Mouse (Mus musculus) kidney, postnatal 0 days (tissue): ENCODE results near the gene Alpl. TPM values are rescaled to one million over a fixed set of nuclear protein-coding genes. Genes with fewer than 3 reads are reported as not detected.
A peak's percentile ranks its signal among the peaks of the same experiment; 100 is the strongest.

Experiments
- ATAC-seq: fragments of 200-750 bp; cut with Nextera tagmentation; replicated peaks from 2 replicates; pipeline ENCODE4 v1.8.0; 2017; ENCODE audit warnings: low read depth, moderate number of reproducible peaks, moderate TSS enrichment, moderate library complexity; ENCODE audit not compliant: low FRiP score
- DNase-seq: peaks from one replicate; pipeline ENCODE4 v3.0.0-alpha.2; 2016; ENCODE audit warnings: low spot score
- H3K27ac ChIP-seq: fragments of 300-500 bp; sonication (generic); 2 replicates; pipeline ENCODE4 v1.5.1; 2014; ENCODE audit warnings: mild to moderate bottlenecking
- H3K27me3 ChIP-seq: fragments of 300-500 bp; sonication (generic); 2 replicates; pipeline ENCODE4 v1.6.1; 2014; ENCODE audit warnings: low read length, mixed read lengths; ENCODE audit not compliant: insufficient read depth
- H3K36me3 ChIP-seq: fragments of 300-500 bp; sonication (generic); 2 replicates; pipeline ENCODE4 v1.6.1; 2014; ENCODE audit warnings: low read length, mixed read lengths; ENCODE audit not compliant: insufficient read depth
- H3K4me1 ChIP-seq: fragments of 300-500 bp; sonication (generic); replicated peaks from 2 replicates; pipeline ENCODE4 v1.6.1; 2014; ENCODE audit warnings: antibody characterized with exemption, low read length, mixed read lengths; ENCODE audit not compliant: insufficient read depth
- H3K4me2 ChIP-seq: fragments of 300-500 bp; sonication (generic); 2 replicates; pipeline ENCODE4 v1.6.1; 2014; ENCODE audit warnings: mild to moderate bottlenecking, low read length, moderate library complexity, mixed read lengths
- H3K4me3 ChIP-seq: fragments of 300-500 bp; sonication (generic); replicated peaks from 2 replicates; pipeline ENCODE4 v1.5.1; 2014; ENCODE audit warnings: low read depth, low read length
- H3K9ac ChIP-seq: fragments of 300-500 bp; sonication (generic); 2 replicates; pipeline ENCODE4 v1.6.1; 2014; ENCODE audit warnings: low read depth, low read length
- H3K9me3 ChIP-seq: fragments of 300-500 bp; sonication (generic); replicated peaks from 2 replicates; pipeline ENCODE4 v1.6.1; 2016; ENCODE audit warnings: low read length, inconsistent platforms, mixed read lengths
- CTCF ChIP-seq: IDR thresholded peaks from 2 replicates; pipeline ENCODE4 v1.5.1; 2016; ENCODE audit warnings: antibody characterized with exemption, low read depth, mild to moderate bottlenecking, moderate library complexity
- WGBS: fragments of 180-500 bp; shearing (Covaris S2); extraction: QIAGEN DNeasy Blood & Tissue Kit; methylation state at CpG from one replicate; pipeline ENCODE4 v1.1.7; 2014; 5-methylcytosine and 5-hydroxymethylcytosine counted together
- polyA plus RNA-seq: library from polyadenylated mRNA; unstranded; fragments of >200 nt; fragmentation: Nextera tagmentation; extraction: Ambion mirVana; gene quantifications from 2 replicates; pipeline ENCODE4 v1.2.1, GENCODE M21; 2015

Alpl gene
- polyA plus RNA-seq, 1 experiment from 2014 or later = 34.3 TPM

DNA sequence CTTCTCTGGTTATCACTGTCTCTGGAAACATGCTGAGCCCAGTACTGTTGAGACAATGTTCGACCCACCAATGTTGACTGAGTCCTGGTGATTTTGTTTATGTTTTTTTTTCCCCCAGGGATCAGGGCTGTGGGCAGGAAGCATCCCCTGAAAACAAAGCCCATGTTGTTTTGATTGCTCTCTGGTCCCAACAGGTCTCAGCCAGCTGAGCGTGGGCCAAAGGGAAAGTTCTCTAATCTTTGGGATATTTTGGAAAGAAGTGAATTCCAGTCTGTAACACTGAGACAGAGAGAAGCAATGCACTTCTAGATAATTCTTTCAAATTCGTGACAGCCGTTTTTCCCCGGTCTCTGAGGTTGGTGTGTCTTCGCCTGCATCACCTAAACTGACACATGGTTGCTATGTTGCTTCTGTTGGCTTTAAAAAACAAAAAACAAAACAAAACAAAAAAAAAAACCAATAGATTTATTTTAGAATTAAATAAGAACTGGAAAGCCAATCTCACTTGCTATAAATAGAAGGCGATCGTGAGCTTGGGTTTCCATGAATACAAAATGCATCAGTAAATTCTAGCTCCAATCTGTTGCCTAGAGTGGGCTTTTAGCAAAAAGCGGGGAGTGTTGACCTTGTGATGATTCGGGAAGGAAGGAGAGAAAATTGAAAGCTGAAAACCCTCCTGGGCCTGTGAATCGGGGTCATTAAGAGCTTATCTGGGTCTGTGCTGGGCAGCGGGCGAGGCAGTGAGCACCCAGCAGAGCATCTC lies 16.9 kb upstream of the Alpl start:
- Histone ChIP-seq H3K4me3 (no peak overlapping the region), H3K27me3 (no peaks in the 10 kb centered on the region), H3K4me1 (0 out of 2 replicates have a peak, but pooled peaks cover 3% of the 10 kb centered on the region), H3K9me3 (no peaks in the 10 kb centered on the region), H3K9ac (no peak overlapping the region), H3K4me2 (no peak overlapping the region), H3K36me3 (no peaks in the 10 kb centered on the region), H3K27ac (no peak overlapping the region)
- ATAC-seq (no peak), DNase-seq (no peak)
- TF ChIP-seq CTCF = no peak
- WGBS = 65% methylated on average over 13 of the region's 13 CpGs

DNA sequence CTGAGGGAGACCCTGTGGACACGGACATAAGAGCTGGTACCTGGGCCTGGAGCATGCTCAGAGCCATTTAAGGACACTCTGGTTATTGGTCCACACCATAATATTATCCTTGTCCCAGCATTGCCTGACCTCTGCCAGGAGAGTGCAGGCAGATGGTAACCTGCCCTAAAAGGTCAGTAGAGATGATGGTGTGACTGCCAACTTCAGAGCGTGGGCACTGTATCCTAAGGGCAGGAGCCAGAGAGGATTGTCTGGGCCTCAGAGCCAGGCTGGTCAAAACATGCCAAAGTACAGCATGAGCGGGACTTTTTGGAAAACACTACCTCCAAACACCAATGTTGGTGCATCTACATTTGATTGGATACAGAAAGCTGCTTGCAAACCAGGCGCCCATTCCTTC lies 13.8 kb upstream of the Alpl start:
- H3K27ac ChIP-seq = no peak overlapping the region
- 76% methylated on average over 4 of the region's 4 CpGs for WGBS
- H3K4me3 ChIP-seq = no peak overlapping the region
- ATAC-seq (no peak), DNase-seq (no peak)
- TF ChIP-seq CTCF = no peak
- 0 out of 2 replicates have a peak, but pooled peaks cover 3% of the 10 kb centered on the region for H3K4me1 ChIP-seq
- H3K4me2 ChIP-seq = no peak overlapping the region
- H3K9me3 ChIP-seq = 0 out of 2 replicates have a peak, but pooled peaks cover 5% of the 10 kb centered on the region
- H3K36me3 ChIP-seq = no peaks in the 10 kb centered on the region
- no peaks in the 10 kb centered on the region for H3K27me3 ChIP-seq
- H3K9ac ChIP-seq = no peak overlapping the region

DNA sequence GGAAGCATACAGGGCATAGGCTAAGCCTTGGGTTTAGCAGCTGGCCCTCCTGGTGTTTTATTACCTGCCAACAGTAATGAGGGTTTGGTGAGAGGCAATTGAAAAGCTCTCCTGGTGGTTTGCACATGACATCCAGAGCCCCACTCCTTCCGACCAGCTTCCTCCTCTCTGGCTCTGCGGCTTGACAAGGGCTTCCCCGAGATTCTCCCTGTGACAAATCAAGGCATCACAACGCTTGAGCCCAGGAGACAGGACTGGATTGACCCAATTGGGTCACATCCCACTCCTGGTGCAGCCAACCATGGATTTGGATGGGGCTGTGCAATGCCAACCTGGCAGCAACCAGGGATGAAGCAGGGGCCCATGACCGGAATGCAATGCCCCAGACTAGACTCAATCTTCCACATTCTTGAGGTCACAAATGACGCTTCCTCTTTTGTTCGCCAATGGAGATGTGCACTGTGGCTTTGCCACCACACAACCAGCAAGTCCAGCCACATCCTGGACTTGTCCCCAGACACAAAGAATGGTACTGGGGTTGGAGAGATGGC lies 11.2 kb upstream of the Alpl start:
- Histone ChIP-seq H3K27ac (no peak overlapping the region), H3K27me3 (no peaks in the 10 kb centered on the region), H3K36me3 (no peaks in the 10 kb centered on the region), H3K4me2 (no peak overlapping the region), H3K9me3 (0 out of 2 replicates have a peak, but pooled peaks cover 5% of the 10 kb centered on the region), H3K4me1 (no peaks in the 10 kb centered on the region), H3K4me3 (no peak overlapping the region), H3K9ac (no peak overlapping the region)
- ATAC-seq (no peak), DNase-seq (no peak)
- TF ChIP-seq CTCF = no peak
- WGBS = 47% methylated on average over 7 of the region's 7 CpGs

DNA sequence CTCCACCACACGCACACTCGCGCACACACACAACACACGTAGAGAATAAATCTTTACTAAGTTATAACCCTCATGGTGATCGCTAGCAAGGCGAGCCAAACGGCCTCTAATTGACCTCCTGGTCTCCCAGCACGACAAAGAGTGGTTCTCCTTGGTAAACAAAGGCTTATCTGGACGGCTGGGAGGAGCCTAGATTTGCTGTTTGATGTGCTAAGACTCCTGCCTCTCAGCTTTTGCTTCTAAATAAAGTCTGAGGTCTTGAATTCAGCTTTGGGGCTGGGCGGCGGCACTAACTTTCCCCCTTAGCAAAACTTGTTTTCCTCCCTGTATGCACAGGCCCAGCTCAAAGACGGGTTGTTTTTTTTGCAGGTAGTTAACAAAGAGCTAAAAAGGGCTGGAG lies 5.0 kb upstream of the Alpl start:
- H3K4me2 ChIP-seq = no peak overlapping the region
- no peak for ATAC-seq
- TF ChIP-seq CTCF = no peak
- no peak for DNase-seq
- 0 out of 2 replicates have a peak, but pooled peaks cover 5% of the 10 kb centered on the region for H3K9me3 ChIP-seq
- H3K36me3 ChIP-seq = no peaks in the 10 kb centered on the region
- H3K27ac ChIP-seq = no peak overlapping the region
- 43% methylated on average over 12 of the region's 12 CpGs for WGBS
- no peaks in the 10 kb centered on the region for H3K27me3 ChIP-seq
- 0 out of 2 replicates have a peak, but pooled peaks cover 4% of the 10 kb centered on the region for H3K4me1 ChIP-seq
- no peak overlapping the region for H3K9ac ChIP-seq
- H3K4me3 ChIP-seq = no peak overlapping the region

DNA sequence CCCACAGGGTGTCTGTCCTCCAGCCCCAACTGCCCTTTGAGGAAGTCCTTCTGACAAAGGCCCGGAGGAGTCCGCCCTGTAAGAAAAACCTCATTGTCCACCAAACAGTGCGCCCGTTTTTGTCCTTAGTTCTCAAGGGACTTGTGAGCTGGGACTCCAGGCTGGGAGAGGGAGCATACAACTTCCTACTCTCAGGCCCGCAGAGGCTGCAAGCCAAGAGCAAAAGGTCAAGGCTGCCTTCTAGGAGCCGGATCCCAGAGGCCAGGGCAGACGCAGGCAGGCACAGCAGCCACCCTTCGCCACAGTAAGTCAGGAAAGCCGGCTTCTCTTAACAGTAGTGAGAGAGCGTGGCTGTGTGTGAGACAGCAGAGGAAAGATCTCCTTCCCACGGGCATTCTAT lies 4.1 kb upstream of the Alpl start:
- Histone ChIP-seq H3K4me3 (no peak overlapping the region), H3K27me3 (no peaks in the 10 kb centered on the region), H3K4me1 (peaks cover 10% of the 10 kb centered on the region; the same call in 1 of the 2 replicates), H3K36me3 (no peaks in the 10 kb centered on the region), H3K27ac (no peak overlapping the region), H3K4me2 (no peak overlapping the region), H3K9me3 (0 out of 2 replicates have a peak, but pooled peaks cover 2% of the 10 kb centered on the region), H3K9ac (0 out of 2 replicates have a peak overlapping the region, but pooled peaks have one; percentile 4)
- no peak for ATAC-seq
- no peak for DNase-seq
- 42% methylated on average over 11 of the region's 11 CpGs for WGBS
- no peak for TF ChIP-seq CTCF

DNA sequence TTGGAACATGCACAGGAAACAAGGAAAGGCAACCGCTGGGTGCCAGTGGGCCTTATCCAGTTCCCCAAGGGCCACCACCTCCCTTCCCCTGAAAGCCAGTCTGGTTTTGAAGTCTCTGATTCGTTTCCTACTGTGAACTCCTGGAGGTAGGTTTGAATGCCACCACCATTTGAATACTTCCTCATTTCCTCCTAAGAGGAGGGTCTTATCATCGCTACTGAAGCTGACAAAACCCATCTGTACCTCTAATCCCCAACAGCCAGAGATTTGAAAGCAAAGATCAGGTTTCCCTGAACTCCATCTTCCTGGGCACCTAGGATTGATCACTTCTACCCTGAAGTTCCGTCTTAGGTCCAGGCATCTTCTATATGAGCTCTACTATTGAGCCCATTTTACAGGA lies 854 bp upstream of the Alpl start:
- H3K9me3 ChIP-seq = no peaks in the 10 kb centered on the region
- peaks cover 10% of the 10 kb centered on the region; the same call in 1 of the 2 replicates for H3K4me1 ChIP-seq
- no peak overlapping the region for H3K9ac ChIP-seq
- no peak for ATAC-seq
- H3K4me2 ChIP-seq = no peak overlapping the region
- no peak overlapping the region for H3K27ac ChIP-seq
- no peak overlapping the region for H3K4me3 ChIP-seq
- WGBS = 72% methylated on average over 4 of the region's 4 CpGs
- TF ChIP-seq CTCF = no peak
- DNase-seq = no peak
- H3K36me3 ChIP-seq = no peaks in the 10 kb centered on the region
- H3K27me3 ChIP-seq = no peaks in the 10 kb centered on the region
